Mouse (Mus musculus) small intestine, adult 2 months (tissue): ENCODE measurements at regions not wholly inside any gene's neighbourhood (a gene's known extent, or its start where the extent isn't known, plus 50 kb on each side); places are given as distances from the start of the nearest gene placed in this dataset.

ENCODE experiments used
- H3K27ac ChIP-seq: fragments of 200-500 bp; 2 replicates; pipeline ENCODE4 v1.5.1; 2012; ENCODE audit warnings: low read depth, low read length, control low read depth, inconsistent platforms; ENCODE audit not compliant: insufficient read depth
- H3K27me3 ChIP-seq: fragments of 200-500 bp; 2 replicates; pipeline ENCODE4 v1.6.1; 2012; ENCODE audit warnings: mild to moderate bottlenecking, moderate library complexity, low read length, inconsistent platforms; ENCODE audit not compliant: control insufficient read depth, insufficient read depth
- H3K36me3 ChIP-seq: fragments of 200-500 bp; 2 replicates; pipeline ENCODE4 v1.6.1; 2012; ENCODE audit warnings: mild to moderate bottlenecking, low read length, control low read depth, inconsistent platforms; ENCODE audit not compliant: control insufficient read depth, insufficient read depth
- H3K4me1 ChIP-seq: fragments of 200-500 bp; 2 replicates; pipeline ENCODE4 v1.6.1; 2012; ENCODE audit warnings: low read length, inconsistent platforms, mixed read lengths; ENCODE audit not compliant: control insufficient read depth, insufficient read depth, insufficient read length
- H3K4me3 ChIP-seq: fragments of 200-500 bp; 2 replicates; pipeline ENCODE4 v1.5.1; 2012; ENCODE audit warnings: low read depth, mild to moderate bottlenecking, control low read depth, inconsistent platforms, low read length, moderate library complexity
- CTCF ChIP-seq: fragments of 200-500 bp; IDR thresholded peaks from 2 replicates; pipeline ENCODE4 v1.5.1; 2012; ENCODE audit warnings: low read depth, mild to moderate bottlenecking, control low read depth, inconsistent platforms, low read length, moderate library complexity, mixed read lengths; ENCODE audit not compliant: insufficient replicate concordance, insufficient read length; ENCODE audit errors: extremely low read depth
- POLR2A ChIP-seq: fragments of 200-500 bp; IDR thresholded peaks from 2 replicates; pipeline ENCODE4 v1.6.1; 2012; ENCODE audit warnings: low read depth, mild to moderate bottlenecking, control low read depth, inconsistent platforms, low read length, moderate library complexity
- WGBS: fragments of 180-500 bp; shearing (Covaris S2); methylation state at CpG from one replicate; pipeline ENCODE4 v1.1.7; 2018; 5-methylcytosine and 5-hydroxymethylcytosine counted together

DNA sequence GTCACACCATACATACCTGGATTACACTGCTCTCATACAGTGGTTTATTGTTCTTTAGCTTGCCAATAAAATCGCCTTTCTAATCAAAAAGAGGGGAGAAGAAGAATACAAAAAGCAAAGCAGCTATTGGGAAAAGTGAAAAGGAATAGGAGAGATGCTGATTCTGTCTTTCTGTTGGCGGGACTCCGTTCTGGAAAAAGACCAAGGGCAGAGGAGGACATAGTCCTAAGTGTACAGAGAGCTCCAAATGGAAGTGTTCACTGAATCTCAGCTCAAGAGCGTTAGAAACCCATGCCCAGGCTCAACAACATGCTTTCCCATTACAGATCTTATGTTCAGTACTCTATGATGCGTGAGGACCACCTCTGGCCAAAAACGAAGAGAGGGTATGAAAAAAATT, 174.4 kb upstream of the Tmem161b start:
- no peaks in the 10 kb centered on the region for H3K4me1 ChIP-seq
- no peak overlapping the region for H3K4me3 ChIP-seq
- no peaks in the 10 kb centered on the region for H3K27me3 ChIP-seq
- H3K27ac ChIP-seq, result no peak overlapping the region
- H3K36me3 ChIP-seq, result no peaks in the 10 kb centered on the region
- no peak for TF ChIP-seq POLR2A
- TF ChIP-seq CTCF, result no peak
- WGBS, result 79% methylated on average over 6 of the region's 6 CpGs

DNA sequence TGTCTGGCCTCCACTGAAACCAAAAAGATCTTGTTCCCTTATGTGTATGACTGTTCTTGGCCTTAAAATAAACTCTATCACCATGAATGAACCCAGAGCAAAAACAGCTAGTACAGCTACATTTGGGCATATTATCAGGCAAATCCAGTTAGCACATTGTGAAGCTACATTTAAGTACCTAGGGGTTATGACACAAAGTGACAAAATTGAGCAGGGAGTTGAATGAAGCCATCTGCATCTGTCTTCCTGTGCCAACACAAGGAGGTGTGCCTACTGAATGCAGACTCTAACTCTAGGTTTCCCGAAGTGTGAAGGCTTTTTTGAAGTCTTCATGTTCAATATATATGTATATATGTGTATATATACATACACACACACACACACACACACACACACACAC, 169.9 kb upstream of the Tmem161b start:
- no peak for TF ChIP-seq CTCF
- no peak for TF ChIP-seq POLR2A
- Histone ChIP-seq H3K4me1 (no peaks in the 10 kb centered on the region), H3K27ac (no peak overlapping the region), H3K27me3 (no peaks in the 10 kb centered on the region), H3K36me3 (no peaks in the 10 kb centered on the region), H3K4me3 (no peak overlapping the region)
- 59% methylated on average over 1 of the region's 1 CpGs for WGBS

DNA sequence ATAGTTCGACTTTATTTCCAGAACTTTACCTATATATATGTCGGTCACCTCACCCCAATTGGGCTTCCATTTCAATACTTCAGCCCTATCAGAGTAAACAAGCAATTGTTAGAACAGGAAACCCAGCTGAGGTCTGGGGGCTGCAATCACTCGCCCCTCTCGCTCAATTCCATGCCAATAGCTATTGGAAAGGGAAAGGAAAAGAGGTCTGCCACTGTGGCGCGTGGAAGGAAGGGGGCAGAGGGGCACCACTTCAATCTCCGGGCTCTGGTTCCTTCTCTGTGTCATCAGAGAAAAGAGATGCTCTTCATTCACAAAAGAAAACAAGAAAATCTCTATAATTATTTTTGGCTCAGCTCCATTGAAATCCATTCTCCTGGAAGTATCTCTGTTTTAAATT, 167.1 kb upstream of the Tmem161b start:
- H3K36me3 ChIP-seq, result no peaks in the 10 kb centered on the region
- H3K4me3 ChIP-seq, result no peak overlapping the region
- 80% methylated on average over 7 of the region's 7 CpGs for WGBS
- H3K27me3 ChIP-seq, result no peaks in the 10 kb centered on the region
- TF ChIP-seq CTCF (no peak), POLR2A (no peak)
- H3K4me1 ChIP-seq, result no peaks in the 10 kb centered on the region
- H3K27ac ChIP-seq, result no peak overlapping the region

DNA sequence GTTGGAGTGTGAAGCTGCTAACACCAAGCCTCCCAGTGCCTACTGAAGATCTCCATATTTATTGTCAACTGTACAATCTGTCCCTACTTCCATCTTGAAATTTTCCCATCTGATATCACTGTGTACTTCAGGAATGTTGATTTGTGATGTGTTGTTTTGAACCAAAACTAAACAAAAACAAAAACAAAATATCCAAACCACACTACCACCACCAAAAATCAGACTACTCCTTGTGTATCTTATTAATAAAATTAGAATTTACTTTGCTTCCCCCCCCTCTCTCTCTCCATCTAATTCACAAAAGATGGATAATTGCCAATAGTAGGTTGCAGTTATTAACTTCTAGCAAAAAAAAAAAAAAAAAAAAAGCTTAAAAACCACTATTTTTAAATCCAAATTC, 166.5 kb upstream of the Tmem161b start:
- Histone ChIP-seq H3K4me1 (no peaks in the 10 kb centered on the region), H3K36me3 (no peaks in the 10 kb centered on the region), H3K27me3 (no peaks in the 10 kb centered on the region), H3K4me3 (no peak overlapping the region), H3K27ac (no peak overlapping the region)
- no peak for TF ChIP-seq POLR2A
- TF ChIP-seq CTCF, result no peak

DNA sequence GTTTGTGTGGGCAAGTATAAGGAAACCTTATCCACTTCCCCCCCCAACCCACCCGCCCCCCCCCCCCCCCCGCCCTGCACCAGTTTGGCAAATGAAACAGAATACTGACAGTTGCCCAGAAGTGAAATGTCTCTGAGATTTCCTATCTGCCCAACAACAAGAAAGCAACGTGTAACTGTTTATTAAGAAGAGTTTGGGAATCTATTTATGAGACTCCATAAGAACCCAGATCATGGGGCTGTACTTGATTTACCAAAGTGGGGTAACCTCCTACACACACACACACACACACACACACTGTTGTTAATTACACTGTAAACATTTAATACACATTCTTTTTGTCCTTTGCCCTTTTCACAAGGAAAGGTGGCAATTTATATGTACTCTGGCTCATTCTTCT, 165.6 kb upstream of the Tmem161b start:
- Histone ChIP-seq H3K27me3 (no peaks in the 10 kb centered on the region), H3K4me3 (no peak overlapping the region), H3K4me1 (no peaks in the 10 kb centered on the region), H3K27ac (no peak overlapping the region), H3K36me3 (no peaks in the 10 kb centered on the region)
- TF ChIP-seq POLR2A (no peak), CTCF (no peak)
- WGBS, result 46% methylated on average over 3 of the region's 3 CpGs

DNA sequence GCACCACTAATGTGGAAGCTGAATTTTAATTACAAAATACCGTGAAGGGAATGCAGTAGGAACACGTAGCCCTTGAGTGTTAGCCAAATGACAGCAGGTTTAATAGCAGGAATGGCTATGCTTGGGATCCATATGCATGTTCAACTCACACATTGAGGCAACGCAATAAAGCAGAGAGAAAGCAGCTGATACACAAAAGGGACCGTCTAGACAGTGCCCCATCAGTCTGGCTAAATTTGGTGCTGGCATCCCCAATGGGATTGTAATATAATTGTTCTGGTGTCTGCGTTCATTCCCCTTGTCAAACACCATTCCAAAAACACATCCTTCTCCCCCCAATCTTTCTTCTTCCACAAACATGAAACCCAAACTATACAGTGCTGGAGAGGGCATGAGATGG, 165.1 kb upstream of the Tmem161b start:
- 82% methylated on average over 5 of the region's 5 CpGs for WGBS
- Histone ChIP-seq H3K27ac (no peak overlapping the region), H3K36me3 (no peaks in the 10 kb centered on the region), H3K4me1 (no peaks in the 10 kb centered on the region), H3K4me3 (no peak overlapping the region), H3K27me3 (no peaks in the 10 kb centered on the region)
- TF ChIP-seq POLR2A, result no peak

DNA sequence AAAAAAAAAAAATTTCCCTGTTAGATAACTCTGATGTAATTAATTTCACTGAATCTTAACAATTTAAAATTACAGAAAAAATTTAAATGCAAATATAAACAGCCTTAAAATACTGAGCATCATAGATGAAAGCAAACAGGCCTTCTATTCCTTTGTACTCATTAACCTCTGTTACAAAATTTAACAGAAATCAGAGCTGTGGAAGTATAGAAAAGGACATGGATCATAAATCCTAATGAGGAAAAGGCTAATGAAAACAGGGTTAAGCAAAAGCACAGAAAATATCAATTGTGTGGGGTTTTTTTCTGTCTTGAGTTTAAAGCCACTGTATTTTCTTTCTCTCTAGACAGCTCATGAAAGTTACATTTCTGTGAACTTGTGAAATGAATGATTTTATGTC, 164.6 kb upstream of the Tmem161b start:
- no peaks in the 10 kb centered on the region for H3K27me3 ChIP-seq
- no peak for TF ChIP-seq CTCF
- no peak overlapping the region for H3K4me3 ChIP-seq
- H3K4me1 ChIP-seq, result no peaks in the 10 kb centered on the region
- no peaks in the 10 kb centered on the region for H3K36me3 ChIP-seq
- no peak overlapping the region for H3K27ac ChIP-seq

DNA sequence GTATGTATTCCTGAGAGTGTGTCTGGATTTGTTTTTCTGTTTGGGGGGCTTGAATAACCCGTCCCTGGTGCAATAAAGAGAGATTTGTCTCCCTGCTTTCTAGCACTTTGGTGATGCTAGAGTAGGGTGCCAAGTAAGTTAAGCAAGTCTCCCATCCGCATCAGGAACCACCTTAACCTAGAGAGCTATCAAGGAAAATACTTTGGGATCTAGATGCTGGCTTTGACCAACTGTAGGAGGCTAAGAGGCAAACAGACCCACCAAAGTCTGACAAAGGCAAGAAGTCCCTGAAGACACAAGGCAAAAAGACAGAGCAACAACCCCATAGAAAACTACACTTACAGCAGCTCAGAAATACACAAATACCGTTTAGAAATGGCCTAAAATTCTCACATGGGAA, 163.8 kb upstream of the Tmem161b start:
- no peaks in the 10 kb centered on the region for H3K4me1 ChIP-seq
- H3K27me3 ChIP-seq, result no peaks in the 10 kb centered on the region
- no peak for TF ChIP-seq CTCF
- TF ChIP-seq POLR2A, result no peak
- no peak overlapping the region for H3K4me3 ChIP-seq
- no peaks in the 10 kb centered on the region for H3K36me3 ChIP-seq
- 81% methylated on average over 3 of the region's 3 CpGs for WGBS
- no peak overlapping the region for H3K27ac ChIP-seq
